Mouse (Mus musculus): ENCODE results near the gene Pdzd7. TPM values are rescaled to one million over a fixed set of nuclear protein-coding genes. Genes with fewer than 3 reads are reported as not detected.

Gene Pdzd7
- total RNA-seq, 2 experiments from 2014 or later = not detected

DNA sequence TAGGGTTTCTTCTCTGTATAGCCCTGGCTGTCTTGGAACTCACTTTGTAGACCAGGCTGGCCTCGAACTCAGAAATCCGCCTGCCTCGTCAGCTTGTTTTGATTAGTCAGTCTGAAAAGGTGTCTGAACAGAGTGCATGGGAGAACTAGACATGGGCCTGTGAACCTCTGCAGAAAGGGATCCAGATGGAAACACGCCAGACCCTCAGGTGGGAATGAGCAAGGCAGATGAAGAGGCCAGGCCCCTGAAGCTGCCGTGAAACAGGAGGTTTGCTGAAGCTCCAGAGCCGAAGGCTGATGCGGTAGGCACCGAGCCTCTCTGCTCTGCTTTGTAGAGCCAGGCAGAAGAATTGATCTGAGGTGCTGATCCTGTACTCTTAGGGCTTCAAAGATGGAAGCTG, 33.3 kb downstream of the Pdzd7 start:
- no peak for DNase-seq

- DNase-seq = no peak
These were observed 34.9 kb downstream of the Pdzd7 start for GRCm38 (mm10) chr19:45010646-45011045.

GRCm38 (mm10) chr19:45007425-45008191, 37.9 kb downstream of the Pdzd7 start:
- DNase-seq = no peak

DNA sequence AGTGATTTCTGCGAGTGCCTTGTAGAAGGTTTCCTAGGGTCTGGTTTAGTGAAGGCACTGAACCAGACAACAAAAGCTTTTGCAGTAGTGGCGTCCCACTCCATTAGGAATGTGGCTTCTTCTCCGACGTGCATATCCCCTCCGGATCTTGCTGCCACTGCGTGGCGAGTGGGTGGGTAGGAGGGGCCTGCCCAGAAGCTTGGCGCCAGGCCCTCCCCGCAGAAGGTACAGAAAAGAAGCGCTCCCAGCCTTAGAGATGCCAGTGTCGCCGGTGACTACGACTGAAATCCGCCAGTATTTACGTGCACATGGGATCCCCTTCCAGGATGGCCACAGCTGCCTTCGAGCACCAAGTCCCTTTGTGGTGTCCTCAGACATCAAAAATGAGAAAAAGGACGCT, 38.5 kb downstream of the Pdzd7 start:
- no peak for DNase-seq

DNA sequence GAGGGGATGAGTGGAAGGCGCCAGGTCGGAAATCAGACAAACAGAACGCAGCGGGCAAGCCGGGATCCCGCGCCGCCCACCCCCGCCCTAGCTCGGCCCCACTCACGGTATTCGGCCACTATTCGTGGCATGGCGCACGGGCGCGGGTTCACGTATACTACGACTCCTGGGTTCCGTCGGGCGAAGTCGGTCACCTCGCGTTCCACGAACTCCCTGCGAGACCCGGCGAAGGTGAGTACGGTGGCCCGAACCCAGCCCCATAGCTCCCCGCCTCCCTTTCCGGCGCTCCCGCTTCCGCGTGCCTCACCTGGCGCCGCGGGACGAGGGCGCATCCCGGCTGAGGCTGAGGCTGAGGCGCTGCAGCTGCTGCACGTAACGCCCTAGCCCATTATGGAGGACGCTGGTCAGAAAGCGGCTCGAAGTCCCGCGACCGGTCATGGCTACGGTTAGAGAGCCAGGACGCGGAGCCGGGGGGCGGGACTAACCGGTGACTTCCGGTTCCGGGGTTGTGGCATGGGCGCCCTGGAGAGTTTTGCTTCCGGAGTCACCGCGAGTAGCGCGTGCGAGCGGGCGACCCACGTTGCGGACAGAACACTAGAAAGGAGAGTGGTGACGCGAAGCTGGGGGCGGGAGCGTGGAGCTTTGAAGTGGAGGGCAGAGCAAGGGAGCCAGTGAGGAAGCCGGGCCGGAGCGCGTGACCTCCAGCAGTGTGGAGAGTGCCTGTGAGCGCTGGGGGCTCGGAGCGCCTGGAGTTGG, 39.4 kb downstream of the Pdzd7 start, which contains the start of gene Mrpl43:
TSS of gene Mrpl43 (minus strand) at position 486 of the 756 bp plus-strand sequence.
- DNase-seq = peak; percentile 98

- peak; percentile 57 for DNase-seq
These were observed 40.1 kb downstream of the Pdzd7 start, which contains the start of gene Twnk for GRCm38 (mm10) chr19:45005444-45005843. Gene Twnk, plus strand, starts transcription at chr19:45005663.

GRCm38 (mm10) chr19:45003740-45004516, 41.6 kb downstream of the Pdzd7 start:
- no peak for DNase-seq

DNA sequence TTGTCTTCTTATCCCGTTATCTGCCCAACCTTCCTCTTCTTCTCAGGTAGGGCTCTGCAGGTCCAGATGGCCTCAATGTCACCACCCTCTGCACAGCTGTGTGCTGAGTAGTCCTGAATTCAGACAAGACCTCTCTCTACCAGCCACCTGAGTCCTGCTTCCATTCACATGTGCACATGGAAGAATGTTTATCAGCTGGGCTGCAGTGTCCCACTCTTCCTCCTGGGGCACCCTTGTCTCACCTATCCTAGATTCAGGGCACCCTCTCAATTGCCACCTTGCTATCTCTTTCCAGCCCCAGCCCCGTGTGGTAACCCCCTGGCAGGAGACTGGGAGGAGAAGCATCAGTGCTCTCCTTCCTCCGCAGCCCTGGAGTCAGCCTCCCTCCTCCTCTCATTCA, 43.2 kb downstream of the Pdzd7 start:
- no peak for DNase-seq

GRCm38 (mm10) chr19:44999647-45000046, 45.9 kb downstream of the Pdzd7 start:
- DNase-seq = no peak

- no peak for DNase-seq
These were observed 47.7 kb downstream of the Pdzd7 start for GRCm38 (mm10) chr19:44997786-44998185.

GRCm38 (mm10) chr19:44992712-44993111, 52.8 kb downstream of the Pdzd7 start:
- DNase-seq = no peak

DNA sequence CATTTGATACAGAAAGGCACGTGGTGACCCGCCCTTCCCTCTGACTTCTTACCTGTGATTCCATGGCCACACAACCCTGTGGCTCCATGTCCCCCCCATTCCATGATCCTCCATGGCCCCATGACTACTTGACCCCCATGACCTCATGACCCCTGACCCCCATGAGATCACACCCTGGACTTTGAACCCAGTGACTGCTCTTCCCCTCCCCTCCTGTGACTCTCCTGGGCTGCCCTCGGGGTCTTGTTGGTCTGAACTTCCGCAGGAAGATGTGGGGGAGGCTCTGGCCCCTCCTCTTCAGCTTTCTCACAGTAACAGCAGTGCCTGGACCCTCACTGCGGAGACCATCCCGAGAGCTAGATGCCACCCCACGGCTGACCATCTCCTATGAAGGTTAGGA, 53.3 kb downstream of the Pdzd7 start:
- DNase-seq = no peak

DNA sequence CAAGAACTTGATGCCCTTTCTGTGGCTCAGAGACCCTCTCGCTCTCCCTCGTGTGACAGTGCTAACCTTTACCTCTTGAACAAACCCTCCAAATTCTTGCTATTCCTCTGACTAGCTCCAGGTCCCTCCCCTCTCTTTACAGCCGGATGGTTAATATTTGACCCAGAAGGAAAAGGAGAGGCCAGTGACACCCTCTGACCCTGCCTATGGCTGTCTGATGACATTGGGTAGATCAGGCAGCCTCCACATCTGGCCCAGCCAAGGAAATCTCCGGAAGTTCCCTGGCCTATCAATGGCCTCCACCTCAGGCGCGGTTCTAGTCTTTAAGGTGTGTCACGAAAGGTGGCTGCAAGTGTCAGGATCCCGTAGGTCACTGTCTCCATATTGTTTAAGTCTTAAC, 54.5 kb downstream of the Pdzd7 start:
- DNase-seq = no peak

DNA sequence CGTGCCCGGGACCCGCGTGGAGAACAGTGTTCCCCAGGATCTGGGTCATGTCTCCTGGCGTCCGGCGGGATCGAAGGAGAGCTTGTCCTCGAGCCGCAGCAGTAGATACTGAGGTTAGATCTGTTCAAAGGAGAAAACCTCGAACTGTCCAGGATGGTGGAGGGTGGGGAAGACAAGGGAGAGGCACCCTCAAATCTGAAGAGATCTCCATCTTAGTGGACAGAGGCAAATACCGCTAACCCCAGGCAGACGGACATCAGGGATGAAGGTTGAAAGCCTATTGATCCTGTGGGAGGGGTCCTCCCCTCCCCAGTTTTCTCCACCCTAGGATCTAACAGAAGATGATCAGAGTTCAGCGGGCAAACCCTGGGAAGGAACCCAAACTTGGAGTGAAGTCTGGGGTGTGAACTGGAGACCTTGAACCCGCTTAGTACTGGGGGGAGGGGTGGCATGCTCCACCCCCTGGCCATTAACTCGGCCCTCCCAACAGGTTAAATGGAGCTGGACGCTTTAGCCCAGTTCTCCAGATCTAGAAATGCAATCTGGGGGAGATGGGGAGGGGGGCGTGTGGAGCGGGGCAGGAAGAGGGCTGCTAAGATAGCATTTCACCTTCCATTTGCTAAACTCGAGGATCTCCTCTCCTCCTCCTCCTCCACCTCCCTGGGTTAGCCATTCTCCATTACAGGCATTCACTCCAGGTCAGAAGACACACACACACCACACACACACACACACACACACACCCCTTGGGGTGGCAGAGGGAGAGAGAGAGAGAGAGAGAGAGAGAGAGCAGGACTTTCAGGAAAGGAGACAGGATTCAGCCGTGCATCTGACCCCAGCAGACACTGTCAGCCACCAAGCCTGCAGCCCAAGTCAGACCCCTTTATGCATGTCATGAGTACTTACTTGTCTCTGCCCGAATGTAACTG, 55.7 kb downstream of the Pdzd7 start:
- DNase-seq = no peak

DNA sequence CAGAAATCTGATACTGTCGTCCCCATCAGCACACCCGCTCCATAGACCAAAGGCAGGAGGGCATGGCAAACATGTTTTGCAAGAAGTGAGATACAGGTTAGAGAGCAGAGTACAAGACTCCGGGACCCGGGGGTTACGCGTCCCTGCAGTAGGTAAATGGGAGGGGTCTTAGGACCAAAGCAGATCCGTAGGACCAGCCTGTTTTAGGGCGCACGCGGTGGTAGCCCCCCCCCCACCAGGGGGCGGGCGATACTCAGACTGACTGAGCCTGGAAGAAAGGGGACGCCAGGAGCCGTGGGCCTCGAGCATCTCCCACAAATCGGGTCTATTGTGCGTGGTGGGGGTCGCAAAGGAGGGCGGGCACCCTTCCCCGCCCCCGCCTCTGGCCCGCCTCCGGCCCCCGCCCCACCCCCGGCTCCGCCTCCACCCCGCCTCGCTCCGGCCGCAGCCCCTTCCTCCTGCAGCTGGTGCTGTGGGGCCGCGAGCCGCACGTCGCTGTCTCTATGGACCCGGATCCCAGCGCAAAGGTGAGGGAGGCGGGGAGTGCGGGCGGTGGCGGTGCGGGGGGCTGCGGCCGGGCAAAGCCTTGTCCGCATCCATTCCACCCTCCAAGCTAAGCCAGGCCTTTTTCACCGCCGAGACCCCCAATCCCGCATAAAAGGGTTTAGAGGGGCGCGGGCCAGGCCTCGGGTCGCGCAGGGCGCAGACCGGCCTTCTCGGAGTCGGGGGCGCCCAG, 56.5 kb downstream of the Pdzd7 start, which contains the start of gene Sema4g:
TSS of gene Sema4g (plus strand) at position 271 of the 736 bp plus-strand sequence.
- DNase-seq = peak; percentile 43

DNA sequence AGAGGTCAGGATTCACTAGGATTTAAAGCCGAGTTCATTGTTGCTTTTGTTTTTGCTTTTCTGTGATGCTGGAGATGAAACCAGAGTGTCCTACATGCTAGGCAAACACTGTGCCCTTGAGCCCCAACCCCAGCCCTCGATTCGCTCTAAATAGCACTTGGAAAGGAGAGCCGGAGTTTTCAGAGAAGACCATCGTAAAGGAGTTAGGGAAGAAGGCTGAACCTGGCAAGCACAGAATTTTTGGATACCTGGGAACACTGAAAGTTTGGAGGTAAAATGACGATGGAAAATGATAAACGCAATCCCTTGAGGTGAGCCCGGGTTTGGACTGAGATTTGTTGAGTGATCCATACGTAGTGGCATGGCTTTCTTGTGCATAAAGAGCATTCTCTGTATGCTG, 57.2 kb downstream of the Pdzd7 start:
- DNase-seq = no peak

GRCm38 (mm10) chr19:44987851-44988250, 57.7 kb downstream of the Pdzd7 start:
- no peak for DNase-seq

DNA sequence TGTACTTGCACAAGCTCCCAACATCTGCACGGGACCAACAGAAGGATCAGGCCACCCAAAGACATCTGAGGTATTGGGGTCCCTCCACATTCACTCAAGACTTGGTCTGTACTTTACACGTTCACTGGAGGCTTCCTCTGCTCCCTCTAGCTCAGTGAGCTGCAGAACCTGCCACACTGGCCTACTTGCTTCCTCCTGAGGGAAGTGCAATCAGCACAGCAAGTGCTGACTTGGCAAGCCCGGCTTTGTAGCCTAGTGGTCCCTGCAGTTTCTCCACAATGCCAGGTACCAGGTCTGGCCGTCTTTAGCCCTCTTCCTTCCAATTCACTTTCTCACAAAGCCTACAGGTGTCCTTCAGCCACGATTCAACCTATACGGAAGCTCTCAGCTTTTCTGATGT, 58.5 kb downstream of the Pdzd7 start:
- DNase-seq = no peak

GRCm38 (mm10) chr19:44985159-44985988, 60.1 kb downstream of the Pdzd7 start:
- DNase-seq = no peak

DNA sequence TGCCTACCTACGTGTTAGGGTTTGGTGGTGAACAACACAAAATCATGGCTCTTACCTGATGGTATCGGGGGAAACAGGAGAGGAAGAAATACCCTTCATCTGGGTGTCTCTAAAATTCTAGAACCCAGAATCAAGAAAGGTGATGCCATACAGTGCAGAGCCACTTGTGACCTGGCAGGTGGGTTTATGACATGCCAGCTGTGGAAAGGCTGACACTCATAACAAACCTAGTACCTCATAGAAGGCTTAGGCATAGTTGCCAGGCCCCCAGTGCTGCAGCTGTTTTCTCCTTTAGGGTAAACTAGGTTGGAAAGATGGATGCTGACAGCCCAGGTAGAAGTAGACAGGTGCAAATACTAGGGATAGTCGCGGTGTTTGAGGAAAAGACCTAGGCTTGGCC, 61.1 kb downstream of the Pdzd7 start:
- no peak for DNase-seq

All from heart, postnatal 4 days (tissue).